In the genomic region with DNA sequence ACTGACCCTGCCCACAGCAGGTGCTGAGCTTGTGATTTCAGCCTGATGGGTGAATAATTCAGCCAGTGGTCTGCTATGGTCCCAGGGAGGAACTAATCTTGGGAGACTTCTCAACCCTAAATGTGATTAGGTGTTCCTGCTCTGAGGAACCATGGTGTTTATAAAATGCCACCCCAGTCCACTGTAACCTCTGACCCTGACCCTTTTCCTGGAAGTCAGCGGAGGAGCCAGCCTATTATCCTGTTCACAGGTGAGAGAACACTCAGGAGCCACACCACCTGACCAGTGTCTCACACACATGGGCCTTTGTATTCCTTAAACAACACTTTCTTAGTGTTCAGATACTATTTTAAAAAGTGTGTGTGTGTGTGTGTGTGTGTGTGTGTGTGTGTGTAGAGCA, we compare ENCODE assay signal across 8 mouse cellular contexts.
DNase-seq lines count a peak whose midpoint lies in the region; ATAC-seq and TF ChIP-seq lines count a peak whose summit lies in the region.

No protein-coding gene starts in this region.

- no peak for TF ChIP-seq POLR2A in cerebellum, adult 2 months (IDR thresholded peaks at IDR 0.05; ENCODE audit: borderline replicate concordance, insufficient read depth, low read length)
- TF ChIP-seq POLR2A in liver, adult 2 months (IDR thresholded peaks at IDR 0.05; ENCODE audit: extremely low read depth, insufficient read depth, low read length), result no peak

- peak overlapping the region; percentile 22; the same call in 1 of the 2 replicates for H3K4me2 ChIP-seq in limb, embryonic 12.5 days
- H3K4me2 ChIP-seq in neural tube, embryonic 15.5 days, result peak overlapping the region; percentile 40; the same call in 1 of the 2 replicates

- no peaks in the 10 kb centered on the region for H3K79me2 ChIP-seq in liver, adult 2 months (ENCODE audit: control insufficient read depth, insufficient read depth, low read length)

- peaks cover 35% of the 10 kb centered on the region for H3K4me1 ChIP-seq in cerebellum, adult 2 months (ENCODE audit: control insufficient read depth, insufficient read depth, low read length)
- H3K4me1 ChIP-seq in liver, adult 2 months (ENCODE audit: control insufficient read depth, insufficient read depth, low read length), result peaks cover 17% of the 10 kb centered on the region
- H3K4me1 ChIP-seq in limb, embryonic 12.5 days (replicated peaks), result peaks cover 30% of the 10 kb centered on the region
- H3K4me1 ChIP-seq in neural tube, embryonic 15.5 days, result peaks cover 30% of the 10 kb centered on the region

- peaks cover 6% of the 10 kb centered on the region; the same call in 1 of the 2 replicates for H3K9me3 ChIP-seq in limb, embryonic 12.5 days
- H3K9me3 ChIP-seq in neural tube, embryonic 15.5 days (replicated peaks), result no peaks in the 10 kb centered on the region

- no peak for DNase-seq in cerebellum, adult 2 months
- DNase-seq in cerebellum, postnatal 25 days, result no peak
- peak; percentile 55 for DNase-seq in liver, adult 2 months (ENCODE audit: extremely low read depth, low read depth, low spot score)
- DNase-seq in liver, result no peak
- DNase-seq in urinary bladder, postnatal 10 days (ENCODE audit: low spot score), result no peak
- no peak for DNase-seq in thymus, postnatal 14 days

- no peaks in the 10 kb centered on the region for H3K27me3 ChIP-seq in cerebellum, adult 2 months (ENCODE audit: control insufficient read depth, insufficient read depth, low read length)
- no peaks in the 10 kb centered on the region for H3K27me3 ChIP-seq in liver, adult 2 months (ENCODE audit: control insufficient read depth, insufficient read depth, low read length)
- H3K27me3 ChIP-seq in limb, embryonic 12.5 days, result no peaks in the 10 kb centered on the region
- H3K27me3 ChIP-seq in neural tube, embryonic 15.5 days (replicated peaks), result no peaks in the 10 kb centered on the region

- H3K4me3 ChIP-seq in cerebellum, adult 2 months (replicated peaks; ENCODE audit: insufficient read depth, low read depth, low read length), result no peak overlapping the region
- no peak overlapping the region for H3K4me3 ChIP-seq in liver, adult 2 months (ENCODE audit: insufficient read depth, low read depth, low read length)
- no peak overlapping the region for H3K4me3 ChIP-seq in limb, embryonic 12.5 days (replicated peaks)
- no peak overlapping the region for H3K4me3 ChIP-seq in neural tube, embryonic 15.5 days (replicated peaks)

- H3K36me3 ChIP-seq in liver, adult 2 months (ENCODE audit: control insufficient read depth, insufficient read depth, low read length), result no peaks in the 10 kb centered on the region
- H3K36me3 ChIP-seq in limb, embryonic 12.5 days, result no peaks in the 10 kb centered on the region
- no peaks in the 10 kb centered on the region for H3K36me3 ChIP-seq in neural tube, embryonic 15.5 days

- 100% methylated on average over 1 of the region's 1 CpGs for WGBS in cerebellum, adult 2 months
- WGBS in liver, adult 2 months, result 32% methylated on average over 1 of the region's 1 CpGs
- 86% methylated on average over 1 of the region's 1 CpGs for WGBS in limb, embryonic 12.5 days
- 96% methylated on average over 1 of the region's 1 CpGs for WGBS in neural tube, embryonic 15.5 days

- ATAC-seq in limb, embryonic 12.5 days (ENCODE audit: insufficient number of reproducible peaks, insufficient read depth, low FRiP score, low TSS enrichment, low read depth), result no peak
- no peak for ATAC-seq in neural tube, embryonic 15.5 days (ENCODE audit: low FRiP score)

- H3K9ac ChIP-seq in liver, adult 2 months (ENCODE audit: low read depth, low read length), result 0 out of 2 replicates have a peak overlapping the region, but pooled peaks have one; percentile 7
- no peak overlapping the region for H3K9ac ChIP-seq in limb, embryonic 12.5 days (replicated peaks)
- H3K9ac ChIP-seq in neural tube, embryonic 15.5 days (replicated peaks), result no peak overlapping the region

- TF ChIP-seq CTCF in cerebellum, adult 2 months (IDR thresholded peaks at IDR 0.05; ENCODE audit: borderline replicate concordance, insufficient read depth, low read depth, low read length), result no peak
- TF ChIP-seq CTCF in liver, adult 2 months (IDR thresholded peaks at IDR 0.05; ENCODE audit: low read depth, low read length), result no peak

- H3K27ac ChIP-seq in cerebellum, adult 2 months (ENCODE audit: insufficient read depth, low read length), result peak overlapping the region; percentile 49
- peak overlapping the region; percentile 93 for H3K27ac ChIP-seq in liver, adult 2 months (replicated peaks; ENCODE audit: insufficient read depth, low read depth, low read length)
- H3K27ac ChIP-seq in limb, embryonic 12.5 days, result peak overlapping the region; percentile 84
- H3K27ac ChIP-seq in neural tube, embryonic 15.5 days (replicated peaks), result peak overlapping the region; percentile 80
